Mouse (Mus musculus) testis, postnatal 14 days (tissue): ENCODE measurements around the gene Urgcp.

ENCODE experiments used
- DNase-seq: peaks from one replicate; pipeline ENCODE4 v3.0.0; 2021; ENCODE audit warnings: low spot score

The Urgcp gene

DNA sequence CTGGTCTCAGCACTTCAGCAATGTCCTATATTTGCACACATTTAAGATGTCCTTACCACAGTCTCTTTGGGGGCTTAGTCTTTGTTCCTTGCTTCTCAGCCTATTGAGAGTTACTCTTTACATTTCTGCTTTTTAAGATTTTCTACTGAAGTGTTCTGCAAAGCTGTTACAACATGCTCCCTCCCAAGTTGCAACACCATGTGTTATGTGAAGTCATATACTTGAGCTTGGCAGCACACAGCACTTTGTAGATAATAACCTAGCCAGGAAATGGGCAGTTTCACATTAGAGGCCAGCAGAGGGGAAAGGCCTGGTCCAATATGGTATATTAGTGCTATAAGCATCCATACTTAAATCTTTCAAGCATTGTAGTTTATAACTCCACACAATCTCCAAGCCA lies 23.6 kb upstream of the Urgcp start:
- no peak for DNase-seq

DNA sequence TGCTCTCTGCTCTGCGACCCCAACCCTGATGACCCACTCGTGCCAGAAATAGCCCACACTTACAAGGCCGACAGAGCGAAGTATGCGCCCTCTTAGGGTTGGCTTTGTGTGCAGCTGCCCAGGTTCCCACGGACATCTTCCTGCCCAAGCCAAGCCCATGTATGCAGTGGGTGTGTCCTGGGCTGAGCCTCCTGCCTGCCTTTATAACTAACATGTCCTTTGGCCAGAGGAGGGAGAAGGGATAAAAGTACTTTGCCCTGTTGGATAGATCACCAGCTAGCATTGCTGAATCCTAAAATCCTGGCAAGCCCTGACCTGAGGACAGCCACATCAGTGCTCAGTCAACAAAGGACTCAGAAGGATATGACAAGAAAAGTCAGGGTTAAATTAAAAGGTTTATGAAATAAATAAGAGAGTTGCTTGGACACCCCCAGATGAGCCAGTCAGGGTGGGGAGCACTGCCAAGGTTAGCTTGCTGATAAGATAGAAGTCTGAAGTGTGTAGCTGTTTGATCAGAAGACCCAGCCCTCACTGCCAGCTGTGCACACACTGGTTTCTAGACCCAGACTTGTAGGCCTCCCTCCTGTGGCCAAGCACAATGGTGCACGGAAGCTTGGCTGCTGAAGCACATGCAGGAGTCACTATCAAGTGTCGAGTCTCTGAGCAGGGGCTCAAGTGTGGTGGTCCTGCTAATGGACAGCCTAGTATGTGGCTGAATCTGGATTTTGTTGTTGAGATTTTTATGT lies 20.2 kb upstream of the Urgcp start:
- DNase-seq: no peak

DNA sequence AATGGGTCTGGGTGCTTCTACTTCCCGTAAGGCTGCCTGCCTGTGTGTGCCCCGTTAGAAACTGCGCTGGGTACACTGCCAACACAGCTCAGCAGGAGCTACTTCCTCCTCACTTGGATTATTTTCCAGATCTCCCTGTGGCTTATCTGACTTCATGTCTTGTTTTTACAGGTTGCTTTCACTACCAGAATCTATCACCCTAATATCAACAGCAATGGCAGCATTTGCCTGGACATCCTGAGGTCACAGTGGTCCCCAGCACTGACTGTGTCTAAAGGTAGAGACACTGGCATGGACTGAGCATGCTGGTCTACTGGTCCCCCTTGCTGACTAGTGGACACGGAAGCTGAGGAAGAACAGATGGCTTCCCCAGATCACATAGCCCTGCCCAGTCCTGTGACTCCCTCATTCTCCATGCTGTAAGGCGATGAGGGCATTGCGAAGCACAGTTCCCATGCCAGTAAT lies 17.9 kb upstream of the Urgcp start:
- DNase-seq: no peak

DNA sequence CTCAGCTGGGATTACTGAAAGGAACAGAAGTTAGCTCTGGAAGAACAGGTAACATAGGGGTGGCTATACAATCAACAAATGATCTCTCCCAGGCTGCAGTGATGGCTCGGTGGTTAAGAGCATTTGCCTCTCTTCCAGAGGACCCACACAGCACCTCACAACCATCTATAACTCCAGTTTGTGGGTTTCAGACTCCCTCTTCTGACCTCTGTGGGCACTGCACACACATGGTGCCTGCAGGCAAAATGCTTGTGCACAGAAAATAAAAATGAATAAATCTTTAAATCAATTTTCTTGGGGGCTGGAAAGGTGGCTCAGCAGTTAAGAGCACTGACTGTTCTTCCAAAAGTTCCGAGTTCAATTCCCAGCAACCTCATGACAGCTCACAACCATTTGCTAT lies 16.3 kb upstream of the Urgcp start:
- DNase-seq: no peak

DNA sequence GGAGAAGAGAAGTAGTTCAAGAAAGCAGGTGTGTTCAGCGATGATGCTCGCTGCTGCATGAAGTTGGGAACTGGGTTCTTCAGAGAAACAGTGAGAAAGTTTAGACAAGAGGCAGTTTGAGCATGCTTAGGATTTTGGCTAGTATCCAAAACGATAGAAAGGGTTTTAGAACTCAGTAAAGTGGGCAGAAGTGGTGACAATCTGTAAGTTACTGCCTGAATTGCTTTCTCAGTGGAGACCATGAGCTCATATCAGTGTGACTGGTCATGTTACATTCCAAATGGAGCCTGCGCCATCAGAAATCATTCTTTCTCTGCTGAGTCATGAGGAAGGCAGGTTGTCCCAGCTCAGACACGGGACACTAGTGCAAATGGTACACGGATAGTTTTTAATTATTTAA lies 3.8 kb upstream of the Urgcp start:
- DNase-seq: no peak

GRCm38 (mm10) chr11:5762633-5762982 lies 432 bp upstream of the Urgcp start:
- DNase-seq: no peak

GRCm38 (mm10) chr11:5753755-5754154 lies 8.4 kb downstream of the Urgcp start:
- no peak for DNase-seq

DNA sequence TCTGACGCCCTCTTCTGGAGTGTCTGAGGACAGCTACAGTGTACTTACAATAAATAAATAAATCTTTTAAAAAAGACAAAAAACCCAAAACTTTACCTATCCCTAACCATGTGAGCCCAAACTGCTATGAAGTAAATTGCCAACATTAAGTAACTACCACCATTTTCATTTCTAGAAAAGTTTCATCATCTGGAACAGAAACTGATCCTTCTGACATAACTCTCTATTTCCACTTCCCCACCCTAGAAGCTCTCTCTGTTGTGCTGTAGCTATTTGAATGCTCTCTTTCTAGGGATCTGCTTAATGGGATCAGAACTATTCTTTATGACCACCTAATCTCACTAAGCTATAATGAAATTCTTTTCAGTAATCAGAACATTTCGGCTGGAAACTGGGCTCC lies 17.2 kb downstream of the Urgcp start:
- no peak for DNase-seq

DNA sequence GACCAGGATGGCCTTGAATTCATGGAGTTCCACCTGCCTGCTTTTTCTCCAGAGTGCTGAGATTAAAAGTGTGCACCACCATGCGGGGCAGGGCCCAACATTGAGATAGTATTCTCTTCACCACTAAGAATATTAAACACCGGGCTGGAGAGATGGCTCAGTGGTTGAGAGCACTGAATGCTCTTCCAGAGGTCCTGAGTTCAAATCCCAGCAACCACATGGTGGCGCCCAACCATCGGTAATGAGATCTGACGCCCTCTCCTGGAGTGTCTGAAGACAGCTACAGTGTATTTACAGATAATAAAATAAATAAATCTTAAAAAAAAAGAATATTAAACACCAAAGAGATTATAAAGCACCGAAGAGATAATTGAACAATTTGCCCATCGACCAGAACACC lies 20.1 kb downstream of the Urgcp start:
- DNase-seq: no peak

DNA sequence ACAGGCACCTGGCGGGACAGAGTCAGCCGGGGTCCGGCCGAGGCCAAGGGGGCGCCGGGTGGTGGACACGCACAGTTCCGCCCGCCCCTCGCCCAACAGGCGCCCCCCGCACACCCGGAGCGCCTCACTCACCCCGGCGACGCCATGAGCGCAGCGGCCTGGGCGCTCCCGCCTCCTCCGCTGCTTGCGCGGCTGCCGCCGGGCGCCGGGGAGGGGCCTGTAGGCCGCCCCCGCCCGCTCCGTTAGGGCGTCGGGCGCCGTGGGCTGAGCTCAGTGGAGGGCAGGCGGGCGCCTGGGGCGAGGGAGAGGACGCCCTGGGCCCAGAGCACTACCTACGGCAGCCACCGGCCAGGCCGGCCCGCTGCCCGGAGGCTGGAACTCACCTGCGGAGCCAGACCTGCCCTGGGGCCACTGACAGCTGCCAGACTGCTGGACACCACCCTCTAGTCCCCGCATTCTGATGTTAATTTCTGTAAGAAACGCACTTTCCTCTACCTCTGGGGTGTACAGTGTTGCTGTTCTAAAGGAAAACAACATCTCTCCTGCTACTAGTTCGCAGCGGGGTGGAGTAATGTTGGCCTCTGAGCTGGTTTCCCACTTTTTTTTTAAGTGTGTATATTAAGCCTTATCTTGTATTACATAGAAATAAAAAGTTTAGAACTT lies 21.1 kb downstream of the Urgcp start:
- DNase-seq: peak; percentile 80

DNA sequence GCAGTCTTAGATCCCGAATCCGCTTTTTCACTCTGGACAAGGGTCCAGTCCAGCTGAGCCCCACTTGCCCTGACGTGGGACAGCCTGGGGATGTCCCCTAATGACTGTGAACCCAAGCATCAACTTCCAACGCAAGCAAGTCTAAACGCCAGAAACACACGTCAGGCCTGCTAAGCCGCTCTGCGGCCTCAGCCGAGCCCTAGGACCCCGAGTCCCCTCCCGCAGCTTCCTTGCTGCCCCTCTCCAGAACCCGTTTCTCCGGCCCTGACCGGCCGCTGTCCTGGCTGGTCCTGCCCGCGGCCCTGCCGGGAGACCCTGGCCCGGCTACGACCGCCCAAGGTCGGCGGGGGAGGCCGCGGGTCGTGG lies 21.6 kb downstream of the Urgcp start:
- DNase-seq: no peak

- no peak for DNase-seq
Measured at GRCm38 (mm10) chr11:5739846-5740245, 22.3 kb downstream of the Urgcp start.

DNA sequence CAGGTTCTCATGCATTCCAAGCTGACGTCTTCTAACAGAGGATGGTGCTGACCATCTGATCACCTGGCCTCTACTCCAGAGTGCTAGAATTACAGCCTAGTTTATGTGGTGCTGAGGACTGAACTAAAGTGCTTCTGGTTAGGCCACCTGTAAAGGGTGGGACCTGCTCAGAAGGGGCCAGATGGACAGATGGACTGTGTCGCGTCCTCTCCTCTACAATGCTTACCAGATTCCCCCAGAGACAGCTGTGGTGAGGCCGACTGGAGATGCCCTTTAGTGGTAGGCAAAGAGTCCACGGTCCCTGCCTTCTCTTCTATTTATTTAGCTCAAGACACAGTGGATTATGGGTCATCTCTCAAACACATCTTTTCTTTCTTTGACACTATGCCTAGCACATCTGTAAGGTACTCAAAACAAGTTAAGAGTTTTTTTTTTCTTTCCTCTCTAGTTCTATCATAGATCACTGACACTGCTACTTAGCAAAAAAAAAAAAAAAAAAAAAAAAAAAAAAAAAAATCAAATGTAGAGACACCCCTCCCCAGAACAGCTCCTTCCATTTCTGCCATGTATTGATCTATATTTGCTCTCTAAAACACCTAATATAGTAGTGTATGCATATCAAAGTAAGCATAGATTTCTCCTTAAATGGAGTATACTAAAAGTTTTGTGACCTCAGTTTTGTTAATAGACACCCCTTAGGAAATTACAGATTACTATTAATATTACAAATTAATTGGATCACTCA lies 23.1 kb downstream of the Urgcp start:
- DNase-seq: no peak

DNA sequence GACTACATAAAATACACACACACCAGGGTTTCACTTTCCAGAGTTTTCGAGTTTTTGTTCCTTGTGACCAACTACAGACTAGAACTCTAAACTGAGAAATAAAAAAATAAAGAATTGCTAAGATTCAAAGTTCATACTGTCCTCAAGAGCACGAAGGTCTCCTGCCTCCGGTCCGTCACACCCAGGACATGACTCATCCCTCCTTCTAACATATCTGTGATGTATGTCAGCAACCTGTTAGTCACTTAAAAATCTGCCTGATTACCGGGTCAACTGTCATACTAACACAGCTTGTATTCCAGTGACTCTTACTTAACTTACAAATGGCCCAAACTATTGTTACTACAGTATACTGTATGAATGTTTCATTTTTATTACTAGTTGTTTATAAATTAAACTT lies 25.0 kb downstream of the Urgcp start:
- DNase-seq: no peak

GRCm38 (mm10) chr11:5734323-5734722 lies 27.9 kb downstream of the Urgcp start:
- DNase-seq: no peak

GRCm38 (mm10) chr11:5732401-5732800 lies 29.8 kb downstream of the Urgcp start:
- DNase-seq: no peak

DNA sequence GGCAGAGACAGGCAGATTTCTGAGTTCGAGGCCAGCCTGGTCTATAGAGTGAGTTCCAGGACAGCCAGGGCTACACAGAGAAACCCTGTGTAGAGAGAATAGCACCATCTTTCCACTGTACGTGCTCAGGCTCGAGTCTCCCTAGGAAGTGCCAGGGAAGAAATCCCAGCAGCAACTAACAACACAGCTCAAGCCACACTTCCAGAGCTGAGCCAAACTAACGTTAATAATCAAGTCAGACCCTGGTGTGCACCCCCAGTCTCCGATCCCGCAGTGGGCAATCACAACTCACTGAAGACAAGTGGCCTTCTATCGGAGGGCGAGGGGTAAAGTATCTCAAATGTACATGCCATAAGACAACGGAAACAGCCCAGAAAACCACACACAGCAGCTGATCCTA lies 32.6 kb downstream of the Urgcp start:
- no peak for DNase-seq

GRCm38 (mm10) chr11:5718611-5719354 lies 43.4 kb downstream of the Urgcp start:
- no peak for DNase-seq

- no peak for DNase-seq
Measured at GRCm38 (mm10) chr11:5716938-5717705, 45.1 kb downstream of the Urgcp start.

- DNase-seq: no peak
Measured at GRCm38 (mm10) chr11:5716246-5716645, 45.9 kb downstream of the Urgcp start.

GRCm38 (mm10) chr11:5715630-5716105 lies 46.5 kb downstream of the Urgcp start, which contains the start of gene Mrps24:
Gene Mrps24, minus strand, starts transcription at chr11:5715680.
- no peak for DNase-seq

GRCm38 (mm10) chr11:5715179-5715578 lies 47.0 kb downstream of the Urgcp start:
- DNase-seq: no peak
